ENCODE assay signal across 10 mouse cellular contexts in genomic region chr5:112382641-112383330, GRCm38 (mm10). TPM values are rescaled to one million over a fixed set of nuclear protein-coding genes. Genes with fewer than 3 reads are reported as not detected.
DNase-seq lines count a peak whose midpoint lies in the region; ATAC-seq and TF ChIP-seq lines count a peak whose summit lies in the region.
"Had no signal": no experiment of that assay in that cellular context is flagged by ENCODE, and none has a peak within 500 bp of the region (broad histone marks: within the 10 kb centered on the region; RNA-seq: fewer than 3 reads in every experiment).

No protein-coding gene starts in this region.

- H3K27ac ChIP-seq in layer of hippocampus, adult 2 months: peak overlapping the region; percentile 79
- H3K27ac ChIP-seq in lung, embryonic 15.5 days: no peak overlapping the region

- peak; percentile 55; the same call in 1 of the 2 replicates for ATAC-seq in lung, embryonic 15.5 days (ENCODE audit: borderline replicate concordance, extremely low read depth, low FRiP score, low TSS enrichment)

- no peak overlapping the region for H3K4me2 ChIP-seq in lung, embryonic 15.5 days

- TF ChIP-seq CTCF in layer of hippocampus, adult 2 months (conservative IDR thresholded peaks at IDR 0.05): no peak

- peaks cover 6% of the 10 kb centered on the region; the same call in 1 of the 2 replicates for H3K36me3 ChIP-seq in lung, embryonic 15.5 days

- no peaks in the 10 kb centered on the region for H3K27me3 ChIP-seq in lung, embryonic 15.5 days

- no peak overlapping the region for H3K9ac ChIP-seq in lung, embryonic 15.5 days

- no peaks in the 10 kb centered on the region for H3K9me3 ChIP-seq in lung, embryonic 15.5 days

- H3K4me3 ChIP-seq in layer of hippocampus, adult 2 months: no peak overlapping the region
- no peak overlapping the region for H3K4me3 ChIP-seq in lung, embryonic 15.5 days
- H3K4me3 ChIP-seq: megakaryocyte, embryonic 14.5 days had no signal

- H3K4me1 ChIP-seq in lung, embryonic 15.5 days: 0 out of 2 replicates have a peak, but pooled peaks cover 3% of the 10 kb centered on the region

- 41% methylated on average over 16 of the region's 17 CpGs for WGBS in lung, embryonic 15.5 days

- intact Hi-C loops in gastrocnemius, postnatal 14 days (cut with DNase I; ENCODE audit: low total_unique reads): no loop called here

- DNase-seq in layer of hippocampus, adult 2 months (ENCODE audit: low spot score in 2 of 2): peak; percentile 50 to 65
- DNase-seq in layer of hippocampus, postnatal 25 days (ENCODE audit: extremely low spot score in 1 of 2, low spot score in 1 of 2): no peak
- DNase-seq in brain, adult 2 months (ENCODE audit: low read depth, low spot score): peak; percentile 85
- peak; percentile 56 for DNase-seq in gastrocnemius, postnatal 14 days
- no peak for DNase-seq in testis, postnatal 14 days (ENCODE audit: low spot score)
- DNase-seq in spleen, postnatal 10 days (ENCODE audit: low spot score in 2 of 2): no peak
- DNase-seq in frontal cortex, postnatal 14 days (ENCODE audit: low spot score in 2 of 2): no peak

RNA-seq across cellular contexts. Expression of gene Asphd2, which starts 11.9 kb away (rescaled TPM):
- 100 to 1,000 TPM; 223 to 224 TPM for total RNA-seq in layer of hippocampus, adult 2 months (2021)
- 100 to 1,000 TPM; 211 to 216 TPM for total RNA-seq in layer of hippocampus, postnatal 25 days (2021)
- total RNA-seq in gastrocnemius, postnatal 14 days (2021): 1 to 10 TPM in 1 of 2 experiments, under 1 TPM in 1; 0.33 to 1.0 TPM
- 3.8 and 3.9 TPM in 2 replicates for polyA plus RNA-seq in lung, embryonic 15.5 days (2015; fragmentation: Nextera tagmentation; extraction: Ambion mirVana)

RNA-seq across cellular contexts. Expression of gene Gm6583, which starts 27.0 kb away (rescaled TPM):
- not detected for total RNA-seq in layer of hippocampus, adult 2 months (2021)
- total RNA-seq in layer of hippocampus, postnatal 25 days (2021): not detected
- not detected for total RNA-seq in gastrocnemius, postnatal 14 days (2021)
- polyA plus RNA-seq in lung, embryonic 15.5 days (2015; fragmentation: Nextera tagmentation; extraction: Ambion mirVana): 0.10 and 0.23 TPM in 2 replicates
- total RNA-seq: gastrocnemius, postnatal 4 days had no signal

RNA-seq across cellular contexts. Expression of gene Hps4, which starts 39.9 kb away (rescaled TPM):
- total RNA-seq in layer of hippocampus, adult 2 months (2021): 10 to 100 TPM; 30.3 to 37.5 TPM
- 10 to 100 TPM; 30.3 to 40.8 TPM for total RNA-seq in layer of hippocampus, postnatal 25 days (2021)
- total RNA-seq in gastrocnemius, postnatal 14 days (2021): 1 to 10 TPM; 4.8 to 6.9 TPM
- 26.3 and 31.1 TPM in 2 replicates for polyA plus RNA-seq in lung, embryonic 15.5 days (2015; fragmentation: Nextera tagmentation; extraction: Ambion mirVana)

RNA-seq across cellular contexts. Expression of gene Srrd, which starts 39.9 kb away (rescaled TPM):
- 10 to 100 TPM; 21.4 to 30.4 TPM for total RNA-seq in layer of hippocampus, adult 2 months (2021)
- total RNA-seq in layer of hippocampus, postnatal 25 days (2021): 10 to 100 TPM; 22.6 to 25.9 TPM
- 1 to 10 TPM; 3.2 to 3.3 TPM for total RNA-seq in gastrocnemius, postnatal 14 days (2021)
- polyA plus RNA-seq in lung, embryonic 15.5 days (2015; fragmentation: Nextera tagmentation; extraction: Ambion mirVana): 45.7 and 47.2 TPM in 2 replicates

RNA-seq across cellular contexts. Expression of gene Tfip11, which starts 56.6 kb away (rescaled TPM):
- total RNA-seq in layer of hippocampus, adult 2 months (2021): 10 to 100 TPM; 40.6 to 40.8 TPM
- 10 to 100 TPM; 35.3 to 40.1 TPM for total RNA-seq in layer of hippocampus, postnatal 25 days (2021)
- total RNA-seq in gastrocnemius, postnatal 14 days (2021): 10 to 100 TPM; 12.0 to 13.2 TPM
- 30.1 and 30.4 TPM in 2 replicates for polyA plus RNA-seq in lung, embryonic 15.5 days (2015; fragmentation: Nextera tagmentation; extraction: Ambion mirVana)

Comparison
In these comparisons a context has a peak if more than half of its experiments do, and no peak if none do; other contexts are left out.
1. DNase-seq: peak in layer of hippocampus, adult 2 months (2 of 2), brain, adult 2 months (single experiment) and gastrocnemius, postnatal 14 days (single experiment); none in layer of hippocampus, postnatal 25 days (0 of 2), testis, postnatal 14 days (single experiment), spleen, postnatal 10 days (0 of 2) and frontal cortex, postnatal 14 days (0 of 2).
2. RNA of gene Asphd2, which starts 11.9 kb away (total RNA-seq): 223 to 224 TPM in layer of hippocampus, adult 2 months and 211 to 216 TPM in layer of hippocampus, postnatal 25 days; 0.33 to 1.0 TPM in gastrocnemius, postnatal 14 days; every median in the first group is over 100 times any median in the second.